Mouse (Mus musculus) gastrocnemius, postnatal 4 days (tissue): ENCODE results near the gene Gm20388. TPM values are rescaled to one million over a fixed set of nuclear protein-coding genes. Genes with fewer than 3 reads are reported as not detected.
"Not testable (repeated sequence)": the region's sequence is repeated elsewhere in the genome, so short reads cannot be mapped to it uniquely, and the experiment has no call there.

Experiments used
- DNase-seq, 2 experiments: peaks; one replicate each; pipeline ENCODE4 v3.0.0; 2021 to 2022; ENCODE audit warnings: low spot score in 2 of 2, mixed read lengths in 2 of 2
- total RNA-seq, 2 experiments: library from RNA; stranded (reverse); gene quantifications; 2 replicates each; pipeline ENCODE4 v1.2.3; 2021

The Gm20388 gene
- total RNA-seq, 2 experiments from 2014 or later = 12.8 to 22.8 TPM

DNA sequence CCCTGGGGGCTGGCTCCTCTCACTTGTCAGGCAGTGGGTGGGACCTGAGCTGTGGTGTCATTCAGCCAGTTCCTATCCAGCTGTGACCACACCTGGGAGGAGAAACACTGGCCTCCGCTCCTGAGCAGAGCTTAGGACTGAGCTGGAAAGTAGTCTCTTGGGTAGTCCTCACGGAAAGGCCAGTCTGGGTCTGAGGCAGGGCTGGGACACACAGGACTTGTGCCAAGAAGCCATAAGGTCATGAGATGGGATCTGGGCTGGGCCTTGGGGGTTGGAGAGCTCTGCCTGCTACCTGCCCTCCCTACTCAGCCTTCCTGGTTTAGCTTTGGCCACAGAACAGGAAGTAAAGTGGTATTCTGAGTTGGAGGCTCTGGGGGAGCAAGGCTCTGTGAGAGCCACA is 2716.3 kb downstream of the Gm20388 start:
- no peak for DNase-seq

DNA sequence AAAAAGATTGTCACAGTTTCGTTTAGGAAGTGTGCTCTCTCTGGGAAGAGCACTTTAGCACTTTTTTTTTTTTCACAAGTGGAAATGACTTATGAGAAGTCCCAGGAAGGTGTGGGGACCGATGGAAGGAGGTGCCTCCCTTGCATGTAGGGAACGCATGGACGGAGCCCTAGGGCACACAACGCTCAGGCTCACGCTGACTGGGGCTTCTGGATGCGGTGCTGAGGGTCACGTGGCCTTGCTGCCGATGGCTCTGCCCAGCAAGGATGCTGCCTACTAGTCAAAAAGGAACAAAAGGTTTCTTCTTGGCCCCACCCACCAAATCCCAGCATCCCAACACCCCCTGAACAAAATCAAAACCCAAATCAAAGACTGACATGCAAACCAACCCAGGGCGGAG is 2718.7 kb downstream of the Gm20388 start:
- no peak for DNase-seq

DNA sequence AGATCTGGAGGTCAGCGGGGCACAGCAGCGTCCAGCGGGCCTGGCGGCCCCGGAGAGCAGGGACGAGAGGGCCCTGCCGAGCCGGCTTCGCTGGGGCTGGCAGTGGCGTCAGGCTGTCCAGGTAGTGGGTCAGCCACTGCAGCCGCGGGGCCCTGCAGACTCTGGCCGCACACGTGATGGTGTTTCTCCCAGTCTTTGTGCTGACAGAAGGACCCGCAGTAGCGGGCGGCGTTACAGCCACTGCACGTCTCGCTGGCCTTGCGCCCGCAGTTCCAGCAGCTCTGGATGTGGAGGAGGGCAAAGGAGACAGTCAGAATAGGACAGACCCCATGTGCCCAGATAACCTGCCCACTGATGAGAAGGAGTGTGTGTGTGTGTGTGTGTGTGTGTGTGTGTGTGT is 2720.1 kb downstream of the Gm20388 start:
- DNase-seq = no peak

DNA sequence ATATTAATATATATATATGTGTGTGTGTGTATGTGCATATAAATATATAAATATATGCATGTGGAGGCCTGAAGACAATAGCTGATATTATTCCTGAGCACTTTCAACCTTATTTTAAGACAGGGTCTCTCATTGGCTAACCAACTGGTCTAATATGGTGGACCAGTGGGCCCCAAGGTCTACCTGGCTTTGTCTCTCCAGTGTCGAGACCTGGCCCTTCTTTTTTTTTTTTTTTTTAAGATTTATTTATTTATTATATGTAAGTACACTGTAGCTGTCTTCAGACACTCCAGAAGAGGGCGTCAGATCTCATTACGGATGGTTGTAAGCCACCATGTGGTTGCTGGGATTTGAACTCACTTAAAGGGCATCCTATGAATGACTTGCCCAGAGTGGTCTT is 2721.5 kb downstream of the Gm20388 start:
- not testable (repeated sequence) for DNase-seq

DNA sequence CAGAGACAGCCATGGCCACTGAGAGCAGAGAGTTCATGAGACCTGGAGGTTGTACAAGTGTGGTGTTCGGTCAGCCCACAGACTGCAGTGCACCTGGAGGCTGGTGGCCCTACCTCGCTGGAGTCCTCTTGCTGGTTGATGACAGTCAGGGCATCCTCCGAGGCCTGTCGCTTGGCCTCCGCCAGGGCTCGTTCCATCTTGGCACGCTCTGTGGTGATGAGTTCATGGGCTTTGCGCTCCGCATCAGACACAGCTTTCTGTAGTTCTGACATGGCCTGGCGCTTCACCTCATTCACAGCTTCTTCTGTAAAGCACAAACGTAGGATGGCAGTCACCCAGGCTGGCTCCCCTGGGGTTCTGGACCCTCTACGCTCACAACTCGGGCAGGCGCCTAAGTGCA is 2722.6 kb downstream of the Gm20388 start:
- DNase-seq = no peak

DNA sequence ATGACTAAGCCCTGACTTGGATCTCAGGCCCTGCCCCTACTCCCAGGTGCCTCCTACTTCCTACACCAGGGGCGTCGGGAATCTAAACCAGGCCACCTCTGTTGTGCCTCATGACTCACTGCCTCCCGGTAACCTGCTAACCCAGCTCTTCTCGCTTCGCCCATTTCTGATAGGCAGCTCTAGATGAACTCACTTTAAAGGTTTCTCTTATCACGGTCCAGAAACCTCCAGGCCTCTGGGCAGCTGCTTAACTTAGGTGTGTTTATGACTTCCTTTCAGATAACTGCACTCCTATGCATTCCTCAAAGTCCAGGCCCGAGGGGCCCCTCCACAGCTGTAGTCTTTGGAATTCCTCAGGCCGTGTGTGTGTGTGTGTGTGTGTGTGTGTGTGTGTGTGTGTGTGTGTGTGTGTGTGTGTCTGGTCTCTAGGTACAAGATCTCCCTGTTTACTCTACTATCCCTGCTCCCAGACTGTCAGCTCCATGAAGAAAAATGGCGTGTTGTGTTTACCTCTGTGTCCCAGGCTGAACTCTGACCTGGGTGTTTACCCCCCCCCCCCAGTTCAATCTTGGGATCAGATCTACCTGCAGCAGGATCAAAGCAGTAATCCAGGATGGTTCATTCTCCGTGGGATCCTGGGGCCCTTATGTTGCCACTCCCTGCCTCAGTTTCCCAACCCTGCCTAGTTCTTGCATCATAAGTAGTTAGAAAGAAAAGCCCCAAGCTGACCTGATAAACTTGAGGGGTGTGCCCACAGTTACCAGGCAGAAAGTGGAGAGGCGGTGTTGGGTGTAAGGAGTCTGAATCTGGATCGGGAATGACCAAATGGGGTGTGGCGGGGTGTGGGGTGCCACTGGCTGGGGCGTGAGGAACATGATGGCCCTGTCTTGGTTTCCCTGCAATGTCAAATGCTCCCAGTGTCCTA is 2725.5 kb downstream of the Gm20388 start:
- DNase-seq = no peak

DNA sequence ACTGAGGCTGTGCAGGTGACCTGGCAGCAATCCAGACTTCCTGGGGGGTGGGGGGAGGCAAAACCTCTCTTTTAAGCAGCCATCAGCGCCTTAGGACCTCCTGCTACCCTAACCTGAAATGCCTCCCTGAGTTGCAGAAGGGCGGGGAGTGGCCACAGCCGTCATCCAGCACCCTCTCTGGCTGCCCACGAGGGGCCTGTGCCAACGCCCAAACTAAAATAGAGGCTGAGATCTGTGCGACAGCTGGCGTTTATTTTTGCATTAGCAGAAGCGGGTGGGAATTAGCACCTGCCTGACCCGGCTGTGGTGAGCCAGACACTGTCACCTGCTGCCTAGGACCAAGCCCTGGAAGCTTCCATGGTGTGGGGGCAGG is 2726.1 kb downstream of the Gm20388 start:
- peak in 1 of 2 experiments; percentile 43 for DNase-seq

DNA sequence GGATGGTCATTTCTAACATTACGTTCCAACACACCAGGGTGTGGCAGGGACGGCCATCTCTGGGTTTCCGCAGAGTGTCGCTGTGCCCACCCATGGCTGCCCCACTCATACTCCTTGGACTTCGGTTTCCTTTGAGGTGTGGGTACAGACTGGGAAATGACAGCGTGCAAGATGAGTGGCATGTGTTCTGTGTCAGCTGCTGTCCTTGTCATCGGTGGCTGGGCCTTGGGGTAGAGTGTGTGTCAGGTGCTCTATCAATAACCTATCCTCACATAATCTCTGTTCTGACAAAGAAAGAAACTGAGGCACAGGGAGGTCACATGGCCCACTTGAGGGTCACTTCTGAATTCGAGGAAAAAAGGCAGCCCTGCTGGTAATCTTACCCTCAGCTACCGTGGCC is 2726.6 kb downstream of the Gm20388 start:
- DNase-seq = no peak

DNA sequence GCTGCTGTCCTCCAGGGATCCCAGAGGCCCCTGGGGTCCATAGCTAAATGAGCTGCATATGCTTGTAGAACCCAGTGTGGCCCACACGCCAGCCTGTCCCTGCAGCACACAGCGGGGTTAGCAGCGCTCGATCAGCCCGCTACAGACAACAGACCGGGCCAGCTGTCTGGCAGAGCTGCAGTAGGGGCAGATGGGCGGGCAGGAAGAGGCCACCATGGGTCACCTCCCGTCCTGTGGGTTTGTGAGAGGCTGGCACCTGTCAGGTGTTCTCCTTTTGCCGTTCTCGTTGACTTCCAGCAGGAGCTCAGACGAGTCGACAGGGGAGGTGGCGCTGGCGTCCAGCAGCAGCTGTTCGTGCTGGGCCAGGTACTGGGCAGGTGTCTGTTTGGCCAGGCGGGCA is 2728.0 kb downstream of the Gm20388 start:
- DNase-seq = no peak

DNA sequence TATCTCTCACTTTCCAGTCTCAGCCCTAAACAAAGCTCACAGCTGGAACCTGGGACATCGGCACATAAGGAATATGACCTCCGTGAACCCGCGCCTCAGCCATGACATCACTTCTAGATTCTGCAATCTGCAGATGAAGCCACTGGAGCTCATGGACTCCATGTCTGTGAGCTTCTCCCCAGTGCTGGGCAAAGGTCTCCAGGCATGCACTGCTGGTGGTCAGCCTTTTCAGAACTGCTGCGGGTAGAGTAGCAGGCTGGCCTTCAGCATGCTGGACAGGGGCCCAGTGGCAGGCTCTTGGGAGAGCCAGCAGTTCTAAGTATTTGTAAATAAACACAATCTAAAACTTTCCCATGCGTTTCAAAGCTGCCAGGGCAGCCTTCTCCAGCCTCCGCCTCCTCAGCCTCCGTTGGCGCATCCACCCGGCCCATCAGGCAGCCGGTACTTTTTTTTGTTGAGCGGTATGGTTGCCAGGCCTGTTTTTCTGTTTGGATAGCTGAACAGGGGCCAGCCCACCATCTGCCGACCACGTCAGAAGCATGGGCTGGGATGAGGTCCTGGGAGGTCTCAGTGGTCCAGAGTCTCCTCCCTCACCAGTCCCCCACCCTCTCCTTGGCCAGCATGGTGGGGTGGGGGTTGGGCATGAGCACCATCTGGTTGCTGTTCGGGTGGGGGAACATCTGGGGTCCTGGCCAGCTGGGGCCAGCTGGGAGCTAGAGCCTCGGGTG is 2729.0 kb downstream of the Gm20388 start:
- DNase-seq = peak; percentile 67 to 81

DNA sequence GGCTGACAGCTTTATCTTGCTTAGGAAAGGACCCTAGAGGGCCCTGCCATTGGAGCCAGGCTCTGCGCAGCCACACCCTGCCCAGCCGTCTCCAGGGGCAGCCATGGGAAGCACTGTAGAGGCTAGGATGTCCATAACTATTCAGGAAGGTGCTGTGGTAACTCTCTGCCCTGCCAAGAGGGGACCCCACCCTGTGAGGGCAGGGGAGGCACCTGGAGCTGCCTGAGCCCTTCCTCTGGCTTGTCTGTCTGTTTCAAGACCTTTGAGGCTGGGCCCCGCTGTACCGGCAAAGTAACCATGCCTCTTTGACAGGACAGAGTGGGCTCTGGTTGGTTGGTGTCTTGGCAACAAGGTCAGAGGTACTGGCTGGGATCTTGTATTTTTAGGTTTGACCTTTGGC is 2730.2 kb downstream of the Gm20388 start:
- DNase-seq = no peak

DNA sequence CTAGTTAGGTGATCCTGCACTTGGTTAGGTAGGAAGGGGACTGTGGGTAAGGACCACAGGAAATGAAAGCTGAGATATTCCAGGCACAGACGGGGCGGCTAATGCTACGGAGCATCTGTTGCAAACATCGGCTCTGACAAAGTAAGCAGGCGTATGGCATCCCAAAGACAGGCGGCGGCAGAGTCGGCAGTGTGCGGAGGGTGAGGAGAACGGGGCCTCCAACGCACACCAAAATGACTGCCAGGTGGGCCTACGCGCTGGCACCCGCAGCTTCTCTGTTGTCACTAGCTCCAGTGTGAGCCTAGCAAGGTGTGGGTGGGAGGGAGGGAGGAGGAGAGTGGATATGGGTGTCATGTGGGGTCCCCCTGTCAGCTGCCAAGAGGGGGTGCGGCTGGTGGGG is 2730.8 kb downstream of the Gm20388 start:
- no peak for DNase-seq

DNA sequence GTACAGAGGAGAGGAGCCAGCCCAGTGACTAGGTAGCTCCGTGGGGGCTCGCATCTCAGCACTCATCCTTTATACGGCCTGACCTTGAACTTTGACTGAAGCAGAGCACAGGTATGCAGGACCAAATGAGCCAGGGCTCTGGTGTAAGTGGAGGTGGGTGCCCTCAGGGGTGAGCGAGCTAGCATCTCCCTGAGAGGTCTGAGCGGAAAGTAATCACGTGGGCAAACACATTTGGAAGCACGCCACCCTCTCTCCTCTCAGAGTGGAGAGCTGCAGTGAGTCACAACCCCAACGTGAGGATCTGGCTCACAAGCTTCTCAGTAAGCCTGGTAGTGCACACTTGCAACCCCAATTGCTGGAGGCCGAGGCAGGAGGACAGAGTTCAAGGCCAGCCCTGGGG is 2731.4 kb downstream of the Gm20388 start:
- DNase-seq = no peak

DNA sequence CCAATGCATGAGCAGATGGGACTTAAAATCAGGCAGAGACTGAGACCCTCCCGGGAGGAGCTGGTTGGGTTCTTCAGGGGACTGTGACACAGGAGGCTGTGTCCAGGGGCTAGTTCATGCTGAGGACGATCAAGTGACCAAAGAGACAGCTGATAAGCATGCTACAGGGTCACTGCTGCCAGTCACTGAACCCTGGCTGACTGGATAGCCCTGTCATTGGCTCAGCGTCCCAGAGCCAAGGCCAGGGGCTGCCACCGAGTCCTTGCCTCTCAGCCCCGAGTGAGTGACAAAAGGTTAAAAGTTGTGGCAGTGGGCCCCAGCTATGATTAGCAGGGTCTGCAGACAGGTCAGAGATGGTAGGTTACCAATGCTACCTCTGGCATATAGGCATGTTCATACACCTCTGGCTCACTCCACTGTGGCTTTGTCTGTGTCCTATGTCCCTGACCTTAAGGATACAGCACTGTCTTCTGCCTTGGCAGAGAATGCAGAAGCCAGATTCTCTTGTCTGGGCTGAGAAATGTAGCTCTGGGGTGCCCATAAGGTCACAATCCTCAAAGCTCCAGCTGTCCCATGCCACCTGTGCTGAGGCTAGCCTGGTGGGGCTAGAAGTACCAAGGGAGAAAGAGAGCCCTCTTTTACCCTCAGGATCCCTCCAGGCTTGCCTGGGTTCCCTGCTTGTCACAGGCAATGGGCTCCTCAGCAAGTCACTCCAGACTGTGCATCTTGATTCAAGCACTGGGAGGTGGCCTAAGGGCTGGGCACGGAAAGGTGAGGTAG is 2733.7 kb downstream of the Gm20388 start:
- no peak for DNase-seq

DNA sequence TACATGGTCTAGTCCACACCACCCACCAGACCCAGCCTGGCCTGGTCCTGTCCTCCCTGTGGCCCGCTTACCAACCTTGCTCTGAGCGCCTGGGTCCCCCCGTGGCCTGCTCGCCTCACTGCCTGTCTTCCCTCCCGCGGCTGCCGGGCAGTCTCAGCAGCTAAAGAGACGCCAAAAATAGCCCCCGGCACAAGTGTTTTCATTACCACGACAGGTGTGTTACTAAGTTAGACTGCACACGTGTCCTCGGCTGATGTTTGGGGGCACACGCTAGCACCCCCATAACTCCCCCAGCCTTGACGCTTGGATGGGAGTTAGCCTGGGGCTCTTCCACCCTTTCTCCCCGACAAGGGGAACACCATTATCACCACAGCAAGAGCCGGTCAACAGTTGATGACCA is 2735.7 kb downstream of the Gm20388 start:
- DNase-seq = no peak

DNA sequence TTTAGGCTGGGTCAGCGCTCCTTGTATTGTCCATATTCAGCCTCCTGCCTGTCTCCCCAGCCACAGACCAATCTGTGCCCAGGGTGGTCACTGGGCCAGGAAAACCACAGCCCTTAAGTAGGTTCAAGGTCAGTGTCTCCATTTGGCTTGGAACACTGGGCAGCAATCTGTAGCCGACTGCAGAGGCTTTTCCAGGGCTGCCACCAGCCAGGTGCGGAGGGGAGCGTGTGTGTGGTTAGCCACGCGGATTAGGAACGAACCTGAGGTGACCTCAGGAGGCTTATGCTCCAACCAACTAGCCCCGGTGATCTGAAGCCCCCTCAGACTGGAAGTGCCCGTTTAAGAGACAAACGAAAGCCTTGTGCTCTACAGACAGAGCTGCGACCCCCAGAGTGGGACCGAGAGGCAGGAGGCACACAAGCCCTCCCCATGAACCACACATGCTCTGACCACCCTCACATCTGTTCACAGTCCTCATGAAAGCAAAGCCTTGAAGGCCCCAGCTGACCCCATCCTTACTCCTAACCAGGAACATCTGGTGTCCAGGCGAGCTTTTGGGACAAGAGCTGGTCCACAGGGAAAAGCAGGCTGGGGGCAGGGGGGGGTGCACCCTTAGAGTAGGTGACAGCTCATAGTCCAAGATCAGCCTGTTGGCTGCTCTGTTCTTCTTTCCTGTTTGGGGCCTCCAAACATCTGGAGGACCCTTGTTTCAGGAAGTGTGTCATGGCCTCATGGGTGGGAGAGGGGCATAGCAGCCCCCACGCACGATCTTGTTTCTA is 2737.7 kb downstream of the Gm20388 start:
- no peak for DNase-seq

DNA sequence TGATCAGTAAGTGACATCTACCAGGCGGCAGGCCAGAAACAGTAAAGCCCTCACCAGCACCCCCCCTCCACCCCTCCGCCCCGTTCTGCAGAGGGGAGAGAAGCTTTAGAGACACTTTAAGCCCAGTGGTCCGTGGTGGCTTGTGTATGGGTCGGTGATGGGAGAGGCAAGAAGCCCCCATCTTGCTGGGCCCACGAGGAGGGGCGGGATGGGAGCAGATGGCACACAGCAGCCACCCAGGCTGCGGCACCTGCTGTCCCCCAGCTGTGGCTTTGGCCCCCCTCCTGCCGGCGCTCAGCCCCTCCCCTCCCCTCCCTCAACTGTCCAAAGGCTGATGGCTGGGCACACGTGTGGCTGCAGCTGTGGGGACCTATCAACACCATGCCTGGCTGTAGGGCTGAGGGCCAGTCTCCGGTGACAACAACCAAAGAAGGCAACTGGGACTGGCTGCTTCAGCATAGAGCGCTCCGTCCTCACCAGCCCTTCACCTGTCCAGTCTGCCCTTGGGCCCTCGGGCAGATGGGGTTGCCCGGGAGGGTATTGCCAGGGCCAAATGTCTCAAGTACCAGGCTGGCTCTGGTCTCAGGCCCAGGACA is 2740.8 kb downstream of the Gm20388 start:
- DNase-seq = peak in 1 of 2 experiments; percentile 58

DNA sequence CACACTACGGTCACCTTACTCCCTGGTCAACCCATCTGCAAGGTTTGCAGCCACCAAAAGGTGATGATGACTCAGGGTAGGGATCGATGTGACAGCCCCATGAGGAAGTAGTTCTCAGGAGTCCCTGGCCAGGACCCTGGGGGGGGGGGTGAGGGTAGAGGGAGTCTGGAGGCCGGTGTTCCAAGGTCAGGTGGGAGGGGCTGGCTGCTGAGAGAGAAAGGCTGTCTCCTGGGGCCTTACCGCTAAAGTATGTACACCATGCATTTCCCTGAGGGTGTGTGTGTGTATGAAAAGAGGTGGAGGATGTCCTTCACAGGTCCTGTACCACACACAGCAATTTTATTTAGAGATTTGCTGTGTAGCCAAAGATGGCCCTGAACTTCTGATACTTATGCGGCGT is 2742.0 kb downstream of the Gm20388 start:
- no peak for DNase-seq

DNA sequence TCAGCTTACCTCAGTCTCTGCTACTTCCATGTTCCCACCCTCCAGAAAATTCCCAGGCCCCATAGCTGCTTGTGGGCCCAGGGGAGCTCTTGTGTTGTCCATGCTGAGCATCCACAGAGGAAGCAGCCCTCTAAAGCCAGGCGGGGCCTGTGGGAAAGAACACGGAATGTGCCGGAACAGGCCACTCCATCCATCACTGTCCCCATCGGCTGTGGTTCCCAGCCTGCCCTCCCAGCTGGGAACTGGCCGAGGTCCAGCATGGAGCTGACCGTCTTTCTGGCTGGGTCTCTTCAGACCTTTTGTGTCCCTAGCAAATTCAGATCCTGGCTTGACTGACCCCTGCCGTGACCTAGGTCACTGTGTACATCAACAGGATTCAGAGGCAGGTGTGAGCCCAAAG is 2744.1 kb downstream of the Gm20388 start:
- DNase-seq = peak in 1 of 2 experiments; percentile 42
